16 mouse cellular contexts compared by ENCODE assay signal in genomic region chr7:98563991-98564390, GRCm38 (mm10).
A peak's percentile ranks its signal among the peaks of the same experiment; 100 is the strongest.
DNase-seq lines count a peak whose midpoint lies in the region; ATAC-seq and TF ChIP-seq lines count a peak whose summit lies in the region.
"Had no signal": no experiment of that assay in that cellular context is flagged by ENCODE, and none has a peak within 500 bp of the region (broad histone marks: within the 10 kb centered on the region; RNA-seq: fewer than 3 reads in every experiment).

No protein-coding gene starts in this region.

- WGBS in heart, embryonic 13.5 days, result 78% methylated on average over 6 of the region's 6 CpGs
- 95% methylated on average over 6 of the region's 6 CpGs for WGBS in kidney, postnatal 0 days
- 93% methylated on average over 6 of the region's 6 CpGs for WGBS in limb, embryonic 10.5 days
- 71% methylated on average over 6 of the region's 6 CpGs for WGBS in liver, postnatal 0 days (ENCODE audit: insufficient replicate concordance)

- TF ChIP-seq EP300 in liver, postnatal 0 days (IDR thresholded peaks at IDR 0.05; ENCODE audit: low read depth), result no peak

- H3K4me2 ChIP-seq in heart, embryonic 13.5 days, result no peak overlapping the region
- H3K4me2 ChIP-seq in kidney, postnatal 0 days (ENCODE audit: low read length), result no peak overlapping the region
- no peak overlapping the region for H3K4me2 ChIP-seq in liver, postnatal 0 days (ENCODE audit: low read depth, low read length)
- H3K4me2 ChIP-seq: forebrain, embryonic 13.5 days; hindbrain, embryonic 14.5 days; intestine, embryonic 15.5 days; midbrain, embryonic 13.5 days had no signal

- H3K9ac ChIP-seq in heart, embryonic 13.5 days, result no peak overlapping the region
- no peak overlapping the region for H3K9ac ChIP-seq in kidney, postnatal 0 days (ENCODE audit: low read depth, low read length)
- H3K9ac ChIP-seq in liver, postnatal 0 days (replicated peaks), result no peak overlapping the region
- H3K9ac ChIP-seq: forebrain, embryonic 13.5 days; hindbrain, embryonic 14.5 days; intestine, embryonic 15.5 days; midbrain, embryonic 13.5 days had no signal

- H3K27me3 ChIP-seq in heart, embryonic 13.5 days (replicated peaks), result no peaks in the 10 kb centered on the region
- H3K27me3 ChIP-seq in kidney, postnatal 0 days (ENCODE audit: insufficient read depth, low read length), result no peaks in the 10 kb centered on the region
- no peaks in the 10 kb centered on the region for H3K27me3 ChIP-seq in limb, embryonic 10.5 days (ENCODE audit: low read depth, poor library complexity, severe bottlenecking)
- no peaks in the 10 kb centered on the region for H3K27me3 ChIP-seq in liver, postnatal 0 days (ENCODE audit: insufficient read depth, low read length)
- H3K27me3 ChIP-seq: CH12.LX; forebrain, embryonic 13.5 days; intestine, embryonic 15.5 days; midbrain, embryonic 13.5 days had no signal

- no peaks in the 10 kb centered on the region for H3K36me3 ChIP-seq in heart, embryonic 13.5 days
- H3K36me3 ChIP-seq in kidney, postnatal 0 days (ENCODE audit: insufficient read depth, low read length), result no peaks in the 10 kb centered on the region
- no peaks in the 10 kb centered on the region for H3K36me3 ChIP-seq in limb, embryonic 10.5 days
- H3K36me3 ChIP-seq in liver, postnatal 0 days (replicated peaks; ENCODE audit: insufficient read depth, low read length), result no peaks in the 10 kb centered on the region
- H3K36me3 ChIP-seq: intestine, embryonic 15.5 days; midbrain, embryonic 13.5 days had no signal

- no peak for ATAC-seq in heart, embryonic 13.5 days (ENCODE audit: extremely low read depth, insufficient number of reproducible peaks, low FRiP score, low TSS enrichment)
- no peak for ATAC-seq in kidney, postnatal 0 days (replicated peaks; ENCODE audit: low FRiP score, low read depth)
- no peak for ATAC-seq in liver, postnatal 0 days
- ATAC-seq: forebrain, embryonic 13.5 days; midbrain, embryonic 13.5 days had no signal

- H3K27ac ChIP-seq in heart, embryonic 13.5 days (replicated peaks), result peak overlapping the region; percentile 40; the same call in 1 of the 2 replicates
- H3K27ac ChIP-seq in kidney, postnatal 0 days, result peak overlapping the region; percentile 34; the same call in 1 of the 2 replicates
- peak overlapping the region; percentile 62 for H3K27ac ChIP-seq in limb, embryonic 10.5 days
- H3K27ac ChIP-seq in liver, postnatal 0 days (ENCODE audit: low read depth), result peak overlapping the region; percentile 58
- H3K27ac ChIP-seq: forebrain, embryonic 13.5 days; hindbrain, embryonic 14.5 days; midbrain, embryonic 13.5 days had no signal

- DNase-seq in heart, adult 8-10 months (ENCODE audit: low spot score), result no peak
- no peak for DNase-seq in kidney, postnatal 0 days (ENCODE audit: low spot score)
- DNase-seq in kidney, postnatal 4 days, result no peak
- DNase-seq in limb, embryonic 10.5 days (ENCODE audit: low spot score), result no peak
- DNase-seq in liver, postnatal 0 days, result no peak
- no peak for DNase-seq in frontal cortex, postnatal 36 days (ENCODE audit: low spot score in 2 of 2)
- DNase-seq in adrenal gland, adult 18-20 months (ENCODE audit: low spot score in 2 of 2), result no peak
- DNase-seq: cerebellum, adult 11 months; cerebellum, postnatal 14 days; layer of hippocampus, postnatal 36 days had no signal

- H3K4me3 ChIP-seq in heart, embryonic 13.5 days, result no peak overlapping the region
- no peak overlapping the region for H3K4me3 ChIP-seq in kidney, postnatal 0 days (replicated peaks; ENCODE audit: low read depth, low read length)
- no peak overlapping the region for H3K4me3 ChIP-seq in limb, embryonic 10.5 days
- H3K4me3 ChIP-seq in liver, postnatal 0 days (ENCODE audit: low read depth, low read length), result no peak overlapping the region
- H3K4me3 ChIP-seq: forebrain, embryonic 13.5 days; intestine, embryonic 15.5 days; midbrain, embryonic 13.5 days had no signal

- TF ChIP-seq CTCF in kidney, postnatal 0 days (IDR thresholded peaks at IDR 0.05; ENCODE audit: low read depth), result no peak
- TF ChIP-seq CTCF in liver, postnatal 0 days (IDR thresholded peaks at IDR 0.05; ENCODE audit: low read depth), result no peak

- no peaks in the 10 kb centered on the region for H3K9me3 ChIP-seq in heart, embryonic 13.5 days
- no peaks in the 10 kb centered on the region for H3K9me3 ChIP-seq in kidney, postnatal 0 days (replicated peaks; ENCODE audit: low read length)
- H3K9me3 ChIP-seq in limb, embryonic 10.5 days (replicated peaks), result no peaks in the 10 kb centered on the region
- H3K9me3 ChIP-seq in liver, postnatal 0 days (ENCODE audit: low read length), result no peaks in the 10 kb centered on the region
- H3K9me3 ChIP-seq: forebrain, embryonic 13.5 days; intestine, embryonic 15.5 days; midbrain, embryonic 13.5 days had no signal

- H3K4me1 ChIP-seq in heart, embryonic 13.5 days, result peaks cover 24% of the 10 kb centered on the region
- H3K4me1 ChIP-seq in kidney, postnatal 0 days (replicated peaks; ENCODE audit: insufficient read depth, low read length), result peaks cover 7% of the 10 kb centered on the region; the same call in 1 of the 2 replicates
- peaks cover 22% of the 10 kb centered on the region for H3K4me1 ChIP-seq in limb, embryonic 10.5 days
- peaks cover 4% of the 10 kb centered on the region; the same call in 1 of the 2 replicates for H3K4me1 ChIP-seq in liver, postnatal 0 days (ENCODE audit: insufficient read depth)
- H3K4me1 ChIP-seq: forebrain, embryonic 13.5 days; intestine, embryonic 15.5 days; midbrain, embryonic 13.5 days had no signal
